Mouse (Mus musculus): Measurements from ENCODE around the gene Desi2. TPM values are rescaled to one million over a fixed set of nuclear protein-coding genes. Genes with fewer than 3 reads are reported as not detected.
"Not testable (repeated sequence)": the region's sequence is repeated elsewhere in the genome, so short reads cannot be mapped to it uniquely, and the experiment has no call there.

The Desi2 gene
- total and polyA plus RNA-seq, 3 experiments, result 11.1 to 32.9 (median 14.7) TPM

DNA sequence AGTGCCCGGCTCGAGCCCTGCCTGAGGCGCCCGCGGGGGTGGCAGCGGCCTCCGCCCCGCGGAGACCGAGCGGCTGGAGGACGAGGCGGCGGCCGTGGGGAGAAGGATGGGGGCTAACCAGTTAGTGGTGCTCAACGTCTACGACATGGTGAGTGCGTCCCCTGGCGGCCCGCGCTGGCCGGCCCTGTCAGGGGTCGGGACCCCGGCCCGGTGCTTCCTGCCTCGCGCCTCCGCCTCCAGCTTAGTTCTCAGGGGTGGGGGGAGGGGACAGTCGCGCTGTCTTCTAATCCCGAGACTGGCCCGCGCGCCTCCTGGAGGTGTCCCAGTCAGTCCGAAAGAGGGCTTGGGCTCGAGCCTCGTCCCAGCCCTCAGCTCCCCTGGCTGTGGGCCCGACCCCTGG is 593 bp downstream of the Desi2 start:
- H3K4me2 ChIP-seq (ENCODE audit: insufficient read depth, low read depth, poor library complexity, severe bottlenecking); dilution Hi-C loops (cut with MboI; ENCODE audit: extremely low pct_ligation_motif_present, extremely low pct_unique_long_range_greater_than_20kb, low sequenced_read_pairs); H3K27me3 ChIP-seq (replicated peaks); DNase-seq (ENCODE audit: extremely low read depth); H3K9me3 ChIP-seq (replicated peaks; ENCODE audit: low read length); H3K36me3 ChIP-seq (replicated peaks in 1 of 2; ENCODE audit: control insufficient read depth in 1 of 2, insufficient read depth in 1 of 2, low read length in 1 of 2); in situ Hi-C loops (cut with MboI; ENCODE audit: low pct_ligation_motif_present, low pct_unique_long_range_greater_than_20kb, low sequenced_read_pairs): not testable (repeated sequence)
- peaks cover 10% of the 10 kb centered on the region; the same call in 1 of the 2 replicates for H3K79me2 ChIP-seq (replicated peaks; ENCODE audit: control insufficient read depth, extremely low read depth, insufficient read depth, poor library complexity, severe bottlenecking)
- peak overlapping the region; percentile 67; the same call in 1 of the 2 replicates for H3K9ac ChIP-seq (ENCODE audit: insufficient read depth, low read depth)
- H3K27ac ChIP-seq (ENCODE audit: insufficient read depth, low read depth), result peak overlapping the region; percentile 54; the same call in 1 of the 2 replicates
- peaks cover 0 to 26% of the 10 kb centered on the region in 2 experiments; a peak in 2 of 4 replicates for H3K4me1 ChIP-seq (ENCODE audit: control insufficient read depth in 1 of 2, insufficient read depth in 2 of 2)
- peak overlapping the region; percentile 42 to 82 (median 52) for H3K4me3 ChIP-seq (replicated peaks in 1 of 3; ENCODE audit: low read depth in 2 of 3, low read length in 2 of 3, poor library complexity in 1 of 3)
- 0 out of 2 replicates have a peak, but pooled peaks have one; percentile 3 for TF ChIP-seq MAX (IDR thresholded peaks at IDR 0.05; ENCODE audit: low read length)
- 0 out of 2 replicates have a peak, but pooled peaks have one; percentile 2 for TF ChIP-seq MXI1 (IDR thresholded peaks at IDR 0.05; ENCODE audit: low read depth, low read length)
- TF ChIP-seq CTCF (conservative IDR thresholded peaks at IDR 0.05 in 1 of 2, IDR thresholded peaks at IDR 0.05 in 1 of 2; ENCODE audit: low read depth in 2 of 2, low read length in 2 of 2), result peak in 1 of 2 experiments; percentile 20; a peak in 1 of 4 replicates

DNA sequence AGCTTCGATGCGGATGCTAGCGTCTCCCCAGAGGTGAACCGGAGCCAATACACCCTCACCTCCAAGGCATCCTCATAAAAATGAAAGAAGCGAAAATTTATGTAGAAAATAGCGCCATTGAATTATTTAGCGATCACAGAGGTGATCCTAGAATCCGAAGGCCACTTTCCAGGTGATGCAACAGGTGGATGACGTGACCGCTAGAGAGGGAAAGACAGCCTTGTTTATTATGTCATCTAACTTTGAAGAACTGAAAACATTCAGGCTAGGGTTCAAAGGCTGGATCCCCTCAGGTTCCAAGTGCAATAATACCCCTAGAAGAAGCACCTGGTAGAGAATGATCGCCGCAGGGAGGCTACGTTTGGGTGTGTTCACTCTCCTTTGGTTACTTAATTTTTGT is 1.2 kb downstream of the Desi2 start:
- Histone ChIP-seq H3K36me3 (replicated peaks in 1 of 2; ENCODE audit: control insufficient read depth in 1 of 2, insufficient read depth in 1 of 2, low read length in 1 of 2) (peaks cover 0 to 3% of the 10 kb centered on the region in 2 experiments), H3K4me2 (ENCODE audit: insufficient read depth, low read depth, poor library complexity, severe bottlenecking) (peak overlapping the region; percentile 80), H3K27ac (ENCODE audit: insufficient read depth, low read depth) (no peak overlapping the region), H3K4me1 (ENCODE audit: control insufficient read depth in 1 of 2, insufficient read depth in 2 of 2) (peaks cover 0 to 26% of the 10 kb centered on the region in 2 experiments; a peak in 2 of 4 replicates), H3K4me3 (replicated peaks in 1 of 3; ENCODE audit: low read depth in 2 of 3, low read length in 2 of 3, poor library complexity in 1 of 3) (peak overlapping the region; percentile 48 to 70 (median 58)), H3K9me3 (replicated peaks; ENCODE audit: low read length) (no peaks in the 10 kb centered on the region), H3K27me3 (replicated peaks) (no peaks in the 10 kb centered on the region), H3K9ac (ENCODE audit: insufficient read depth, low read depth) (peak overlapping the region; percentile 28), H3K79me2 (replicated peaks; ENCODE audit: control insufficient read depth, extremely low read depth, insufficient read depth, poor library complexity, severe bottlenecking) (peaks cover 11% of the 10 kb centered on the region; the same call in 1 of the 2 replicates)
- in situ Hi-C loops (cut with MboI; ENCODE audit: low pct_ligation_motif_present, low pct_unique_long_range_greater_than_20kb, low sequenced_read_pairs), result no loop called here
- dilution Hi-C loops (cut with MboI; ENCODE audit: extremely low pct_ligation_motif_present, extremely low pct_unique_long_range_greater_than_20kb, low sequenced_read_pairs), result no loop called here
- peak; percentile 15; the same call in 1 of the 2 replicates for TF ChIP-seq IRF4 (IDR thresholded peaks at IDR 0.05; ENCODE audit: low read depth, low read length)
- TF ChIP-seq CHD1 (IDR thresholded peaks at IDR 0.05; ENCODE audit: low read depth, low read length), result no peak
- peak; percentile 34 for DNase-seq (ENCODE audit: extremely low read depth)

DNA sequence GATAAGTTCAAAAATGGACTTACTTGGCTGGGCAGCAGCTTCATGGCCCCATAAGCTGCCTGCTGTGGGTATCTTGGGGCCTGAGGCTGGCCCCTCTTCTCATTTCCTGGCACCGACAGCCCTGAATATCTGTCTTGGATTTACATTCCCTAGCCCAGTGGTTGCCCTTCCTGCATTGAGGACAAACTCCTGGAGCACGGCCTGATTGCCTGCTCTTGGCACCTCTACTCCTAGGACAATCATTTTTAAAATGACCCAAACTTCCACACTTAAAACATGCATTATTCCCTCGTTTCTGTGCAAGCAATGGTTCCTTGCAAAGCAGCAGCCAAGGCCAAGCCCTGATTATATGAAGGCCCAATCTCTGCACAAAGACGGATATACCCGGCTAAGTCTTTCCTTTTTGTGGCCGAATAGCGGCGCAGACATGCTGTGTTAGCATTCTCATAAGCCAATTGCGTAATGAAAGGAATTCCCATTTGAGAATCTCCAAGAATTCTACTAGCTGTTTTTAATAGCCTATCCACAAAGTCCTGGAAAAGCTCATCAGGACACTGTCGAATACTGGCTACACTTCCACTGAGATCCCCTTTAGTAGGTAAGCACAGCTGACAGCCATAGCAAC is 18.6 kb downstream of the Desi2 start:
- no peak for DNase-seq (ENCODE audit: extremely low read depth)
- no peak for TF ChIP-seq RAD21 (IDR thresholded peaks at IDR 0.05; ENCODE audit: low read depth, low read length)
- no peak for TF ChIP-seq TCF12 (IDR thresholded peaks at IDR 0.05; ENCODE audit: low read depth, low read length)
- TF ChIP-seq MAX (IDR thresholded peaks at IDR 0.05; ENCODE audit: low read length), result no peak
- no peak for TF ChIP-seq USF2 (conservative IDR thresholded peaks at IDR 0.05; ENCODE audit: low read depth, low read length)
- no peak for TF ChIP-seq MAFK (IDR thresholded peaks at IDR 0.05; ENCODE audit: insufficient replicate concordance, low read length)
- no peak for TF ChIP-seq MXI1 (IDR thresholded peaks at IDR 0.05; ENCODE audit: low read depth, low read length)
- TF ChIP-seq MYC (IDR thresholded peaks at IDR 0.05; ENCODE audit: low read depth, low read length), result no peak
- TF ChIP-seq UBTF (IDR thresholded peaks at IDR 0.05; ENCODE audit: low read depth, low read length), result no peak
- no peak for TF ChIP-seq EP300 (IDR thresholded peaks at IDR 0.05; ENCODE audit: low read length)
- TF ChIP-seq JUN (IDR thresholded peaks at IDR 0.05; ENCODE audit: insufficient read depth, low read depth, low read length), result no peak
- TF ChIP-seq CTCF (conservative IDR thresholded peaks at IDR 0.05 in 1 of 2, IDR thresholded peaks at IDR 0.05 in 1 of 2; ENCODE audit: low read depth in 2 of 2, low read length in 2 of 2), result no peak
- TF ChIP-seq ZKSCAN1 (IDR thresholded peaks at IDR 0.05; ENCODE audit: borderline replicate concordance, low read depth, low read length), result no peak
- no peak for TF ChIP-seq ZNF384 (IDR thresholded peaks at IDR 0.05; ENCODE audit: low read depth, low read length)
- TF ChIP-seq MAZ (IDR thresholded peaks at IDR 0.05; ENCODE audit: low read depth, low read length), result no peak
- no peak overlapping the region for H3K4me2 ChIP-seq (ENCODE audit: insufficient read depth, low read depth, poor library complexity, severe bottlenecking)
- H3K4me1 ChIP-seq (ENCODE audit: control insufficient read depth in 1 of 2, insufficient read depth in 2 of 2), result no peaks in the 10 kb centered on the region
- H3K27ac ChIP-seq (ENCODE audit: insufficient read depth, low read depth), result no peak overlapping the region
- no peak overlapping the region for H3K9ac ChIP-seq (ENCODE audit: insufficient read depth, low read depth)
- no peaks in the 10 kb centered on the region for H3K27me3 ChIP-seq (replicated peaks)
- no peaks in the 10 kb centered on the region for H3K9me3 ChIP-seq (replicated peaks; ENCODE audit: low read length)
- no peak overlapping the region for H3K4me3 ChIP-seq (replicated peaks in 1 of 3; ENCODE audit: low read depth in 2 of 3, low read length in 2 of 3, poor library complexity in 1 of 3)
- in situ Hi-C loops (cut with MboI; ENCODE audit: low pct_ligation_motif_present, low pct_unique_long_range_greater_than_20kb, low sequenced_read_pairs) (no loop called here), dilution Hi-C loops (cut with MboI; ENCODE audit: extremely low pct_ligation_motif_present, extremely low pct_unique_long_range_greater_than_20kb, low sequenced_read_pairs) (no loop called here)
- H3K79me2 ChIP-seq (replicated peaks; ENCODE audit: control insufficient read depth, extremely low read depth, insufficient read depth, poor library complexity, severe bottlenecking), result no peaks in the 10 kb centered on the region
- H3K36me3 ChIP-seq (replicated peaks in 1 of 2; ENCODE audit: control insufficient read depth in 1 of 2, insufficient read depth in 1 of 2, low read length in 1 of 2), result no peaks in the 10 kb centered on the region

DNA sequence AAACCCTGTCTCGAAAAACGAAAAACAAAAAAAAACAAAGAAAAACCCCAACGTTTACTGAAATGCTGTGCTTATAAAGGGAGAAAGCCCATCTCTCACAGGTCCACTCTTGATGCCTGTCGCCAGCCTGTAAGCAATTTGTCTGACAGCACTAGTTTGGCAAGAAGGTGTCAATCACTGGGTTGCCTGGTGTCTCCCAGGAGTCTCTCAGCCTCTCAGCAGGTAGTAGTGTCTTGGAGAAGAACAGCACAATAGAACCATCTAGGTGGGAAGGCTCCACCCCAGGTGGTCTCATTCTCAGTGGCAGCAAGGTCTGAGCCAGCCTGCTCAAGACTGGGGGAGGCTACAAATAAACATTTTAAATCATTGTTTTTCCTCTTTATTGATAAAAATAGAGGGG is 20.6 kb downstream of the Desi2 start:
- H3K27me3 ChIP-seq (replicated peaks); H3K4me1 ChIP-seq (ENCODE audit: control insufficient read depth in 1 of 2, insufficient read depth in 2 of 2); dilution Hi-C loops (cut with MboI; ENCODE audit: extremely low pct_ligation_motif_present, extremely low pct_unique_long_range_greater_than_20kb, low sequenced_read_pairs); H3K27ac ChIP-seq (ENCODE audit: insufficient read depth, low read depth); H3K4me2 ChIP-seq (ENCODE audit: insufficient read depth, low read depth, poor library complexity, severe bottlenecking); H3K9ac ChIP-seq (ENCODE audit: insufficient read depth, low read depth); H3K4me3 ChIP-seq (replicated peaks in 1 of 3; ENCODE audit: low read depth in 2 of 3, low read length in 2 of 3, poor library complexity in 1 of 3); DNase-seq (ENCODE audit: extremely low read depth); H3K36me3 ChIP-seq (replicated peaks in 1 of 2; ENCODE audit: control insufficient read depth in 1 of 2, insufficient read depth in 1 of 2, low read length in 1 of 2); in situ Hi-C loops (cut with MboI; ENCODE audit: low pct_ligation_motif_present, low pct_unique_long_range_greater_than_20kb, low sequenced_read_pairs); H3K9me3 ChIP-seq (replicated peaks; ENCODE audit: low read length); H3K79me2 ChIP-seq (replicated peaks; ENCODE audit: control insufficient read depth, extremely low read depth, insufficient read depth, poor library complexity, severe bottlenecking): not testable (repeated sequence)
